Mouse (Mus musculus) midbrain, embryonic 16.5 days (tissue): ENCODE measurements around the gene 4930544G11Rik. TPM values are rescaled to one million over a fixed set of nuclear protein-coding genes. Genes with fewer than 3 reads are reported as not detected.
A peak's percentile ranks its signal among the peaks of the same experiment; 100 is the strongest.

ENCODE experiments used
- ATAC-seq: fragments of 200-750 bp; cut with Nextera tagmentation; 2 replicates; pipeline ENCODE4 v1.8.0; 2017; ENCODE audit warnings: moderate TSS enrichment
- H3K27ac ChIP-seq: fragments of 300-500 bp; sonication (generic); 2 replicates; pipeline ENCODE4 v1.5.1; 2014; ENCODE audit warnings: mild to moderate bottlenecking, low read length, mixed read lengths
- H3K27me3 ChIP-seq: fragments of 300-500 bp; sonication (generic); 2 replicates; pipeline ENCODE4 v1.6.1; 2014; ENCODE audit warnings: low read depth, low read length, mixed read lengths; ENCODE audit not compliant: control insufficient read depth, insufficient read depth
- H3K36me3 ChIP-seq: fragments of 300-500 bp; sonication (generic); 2 replicates; pipeline ENCODE4 v1.6.1; 2014; ENCODE audit warnings: mild to moderate bottlenecking, low read length, moderate library complexity, mixed read lengths; ENCODE audit not compliant: control insufficient read depth, insufficient read depth
- H3K4me1 ChIP-seq: fragments of 300-500 bp; sonication (generic); 2 replicates; pipeline ENCODE4 v1.6.1; 2014; ENCODE audit warnings: mild to moderate bottlenecking, low read length, mixed read lengths; ENCODE audit not compliant: control insufficient read depth, insufficient read depth
- H3K4me2 ChIP-seq: fragments of 300-500 bp; sonication (generic); 2 replicates; pipeline ENCODE4 v1.6.1; 2014; ENCODE audit warnings: mild to moderate bottlenecking, low read length, mixed read lengths
- H3K4me3 ChIP-seq: fragments of 300-500 bp; sonication (generic); 2 replicates; pipeline ENCODE4 v1.5.1; 2014; ENCODE audit warnings: low read depth, mild to moderate bottlenecking, low read length, moderate library complexity, mixed read lengths
- H3K9ac ChIP-seq: fragments of 300-500 bp; sonication (generic); 2 replicates; pipeline ENCODE4 v1.6.1; 2014; ENCODE audit warnings: low read depth, low read length, mixed read lengths
- H3K9me3 ChIP-seq: fragments of 300-500 bp; sonication (generic); replicated peaks from 2 replicates; pipeline ENCODE4 v1.6.1; 2014; ENCODE audit warnings: mild to moderate bottlenecking, low read length, mixed read lengths; ENCODE audit not compliant: control insufficient read depth, poor library complexity, severe bottlenecking
- WGBS: fragments of 180-500 bp; shearing (Covaris S2); extraction: QIAGEN DNeasy Blood & Tissue Kit; methylation state at CpG from one replicate; pipeline ENCODE4 v1.1.7; 2014; 5-methylcytosine and 5-hydroxymethylcytosine counted together
- polyA plus RNA-seq: library from polyadenylated mRNA; unstranded; fragments of >200 nt; fragmentation: Nextera tagmentation; extraction: Ambion mirVana; gene quantifications from 2 replicates; pipeline ENCODE4 v1.2.1, GENCODE M21; 2015

The 4930544G11Rik gene
- polyA plus RNA-seq, result not detected in 2 replicates

- no peak for ATAC-seq
- H3K9ac ChIP-seq, result no peak within 1 kb of the TSS
- no peak within 1 kb of the TSS for H3K4me2 ChIP-seq
- no peak within 1 kb of the TSS for H3K4me3 ChIP-seq
- no peaks in the 10 kb centered on the region for H3K27me3 ChIP-seq
- WGBS, result 95% methylated on average over 10 of the region's 10 CpGs
- no peaks in the 10 kb centered on the region for H3K4me1 ChIP-seq
- no peaks in the 10 kb centered on the region; the same call in 1 of the 2 replicates for H3K9me3 ChIP-seq
- H3K27ac ChIP-seq, result no peak within 1 kb of the TSS
- H3K36me3 ChIP-seq, result no peaks in the 10 kb centered on the region
Measured at GRCm38 (mm10) chr6:65952309-65952708, at the start of gene 4930544G11Rik. TSS of gene 4930544G11Rik (plus strand) at chr6:65952609.

DNA sequence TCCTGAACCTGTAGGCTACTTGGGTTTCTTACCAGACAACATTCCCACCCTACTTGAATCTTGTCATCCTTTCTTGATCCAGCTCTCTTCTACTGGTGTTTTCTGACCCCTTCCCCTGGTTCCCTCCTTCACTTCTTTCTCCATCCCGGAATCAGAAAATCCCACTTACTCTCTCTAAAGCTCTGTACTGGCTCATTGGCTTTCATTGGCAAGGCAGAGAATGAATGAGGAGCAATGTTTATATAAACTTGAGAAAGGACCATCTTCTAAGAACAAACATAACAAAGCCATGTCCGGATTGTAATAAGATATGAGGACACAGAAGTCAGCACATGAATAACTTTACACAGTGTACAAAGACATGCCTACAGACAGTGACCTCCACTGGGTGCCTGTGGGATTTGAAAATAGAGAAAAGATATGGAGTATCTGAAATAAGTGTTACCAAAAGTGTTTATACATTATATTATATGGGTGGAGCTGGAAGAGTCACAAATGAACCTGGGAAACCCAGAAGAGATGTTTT is 45.7 kb upstream of the 4930544G11Rik start:
- ATAC-seq, result no peak
- H3K9ac ChIP-seq, result no peak overlapping the region
- H3K4me1 ChIP-seq, result no peaks in the 10 kb centered on the region
- no peak overlapping the region for H3K4me3 ChIP-seq
- H3K27ac ChIP-seq, result no peak overlapping the region
- WGBS, result 96% methylated on average over 2 of the region's 2 CpGs
- no peaks in the 10 kb centered on the region for H3K36me3 ChIP-seq
- no peaks in the 10 kb centered on the region for H3K27me3 ChIP-seq
- no peaks in the 10 kb centered on the region for H3K9me3 ChIP-seq
- H3K4me2 ChIP-seq, result no peak overlapping the region

- Histone ChIP-seq H3K9ac (no peak overlapping the region), H3K9me3 (no peaks in the 10 kb centered on the region), H3K4me3 (no peak overlapping the region), H3K27me3 (no peaks in the 10 kb centered on the region), H3K4me2 (no peak overlapping the region), H3K36me3 (no peaks in the 10 kb centered on the region), H3K4me1 (no peaks in the 10 kb centered on the region), H3K27ac (no peak overlapping the region)
- no peak for ATAC-seq
- WGBS, result 73% methylated on average over 5 of the region's 5 CpGs
Measured at GRCm38 (mm10) chr6:65915421-65915820, 37.0 kb upstream of the 4930544G11Rik start.

- Histone ChIP-seq H3K9ac (no peak overlapping the region), H3K4me3 (no peak overlapping the region), H3K36me3 (no peaks in the 10 kb centered on the region), H3K27me3 (no peaks in the 10 kb centered on the region), H3K9me3 (no peaks in the 10 kb centered on the region), H3K4me1 (no peaks in the 10 kb centered on the region), H3K27ac (no peak overlapping the region), H3K4me2 (no peak overlapping the region)
- ATAC-seq, result no peak
- 94% methylated on average over 3 of the region's 3 CpGs for WGBS
Measured at GRCm38 (mm10) chr6:65921703-65922102, 30.7 kb upstream of the 4930544G11Rik start.

- Histone ChIP-seq H3K4me3 (no peak overlapping the region), H3K4me1 (no peaks in the 10 kb centered on the region), H3K27ac (no peak overlapping the region), H3K9ac (no peak overlapping the region), H3K36me3 (no peaks in the 10 kb centered on the region), H3K4me2 (no peak overlapping the region), H3K27me3 (no peaks in the 10 kb centered on the region), H3K9me3 (no peaks in the 10 kb centered on the region)
- no peak for ATAC-seq
- 83% methylated on average over 4 of the region's 4 CpGs for WGBS
Measured at GRCm38 (mm10) chr6:65923501-65924084, 28.8 kb upstream of the 4930544G11Rik start.

DNA sequence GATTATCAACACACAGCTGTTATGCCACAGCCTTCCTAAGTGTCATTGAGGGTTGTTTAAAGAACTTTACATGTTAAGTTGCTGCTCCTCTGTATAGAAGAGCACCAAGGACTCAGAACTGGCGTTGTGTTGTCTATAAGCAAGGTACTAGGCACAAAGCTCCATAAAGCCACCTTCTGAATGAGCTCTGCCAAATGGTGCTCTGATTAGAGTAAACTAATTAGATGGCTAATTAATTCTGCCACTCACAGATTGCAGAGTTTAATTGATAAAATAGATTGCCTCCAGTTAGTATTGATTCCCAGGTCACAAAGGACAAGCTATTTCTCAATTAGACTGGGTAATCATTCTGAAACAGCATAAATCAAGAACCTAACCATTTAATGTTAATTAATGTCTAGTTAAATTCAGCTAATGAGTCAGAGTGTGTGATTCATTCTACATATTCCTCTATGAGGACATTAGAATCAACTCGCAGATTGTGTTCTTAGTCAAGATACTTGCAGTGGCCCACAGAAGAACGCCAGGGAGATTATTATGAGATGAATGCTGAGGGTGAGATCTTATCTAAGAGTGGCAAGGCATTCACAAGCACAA is 26.6 kb upstream of the 4930544G11Rik start:
- H3K9me3 ChIP-seq, result no peaks in the 10 kb centered on the region
- no peaks in the 10 kb centered on the region for H3K36me3 ChIP-seq
- H3K4me1 ChIP-seq, result no peaks in the 10 kb centered on the region
- H3K4me2 ChIP-seq, result no peak overlapping the region
- 83% methylated on average over 3 of the region's 3 CpGs for WGBS
- no peak overlapping the region for H3K27ac ChIP-seq
- no peaks in the 10 kb centered on the region for H3K27me3 ChIP-seq
- no peak overlapping the region for H3K4me3 ChIP-seq
- no peak for ATAC-seq
- no peak overlapping the region for H3K9ac ChIP-seq

DNA sequence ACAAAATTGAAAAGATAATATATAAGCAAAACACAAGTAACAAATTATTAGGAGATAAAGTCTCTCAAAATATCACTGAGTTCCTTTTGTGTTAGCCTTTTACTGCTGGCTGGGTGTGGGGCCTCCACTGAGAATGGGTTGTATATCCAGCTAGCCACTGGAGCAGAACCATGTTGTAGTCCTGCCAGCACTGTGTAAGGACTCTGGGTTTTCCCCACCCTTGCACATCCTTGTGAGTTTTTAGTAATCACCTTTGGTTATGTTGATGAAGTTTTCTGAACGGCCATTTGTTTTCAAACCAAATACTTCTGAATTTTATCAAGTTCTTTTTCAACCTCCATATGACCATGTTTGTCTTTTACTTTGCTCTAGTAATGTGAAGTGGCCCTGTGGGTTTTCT is 21.9 kb upstream of the 4930544G11Rik start:
- H3K4me3 ChIP-seq, result no peak overlapping the region
- no peaks in the 10 kb centered on the region for H3K27me3 ChIP-seq
- no peak overlapping the region for H3K4me2 ChIP-seq
- 97% methylated on average over 1 of the region's 1 CpGs for WGBS
- no peak overlapping the region for H3K9ac ChIP-seq
- H3K4me1 ChIP-seq, result no peaks in the 10 kb centered on the region
- no peak for ATAC-seq
- no peaks in the 10 kb centered on the region for H3K36me3 ChIP-seq
- no peak overlapping the region for H3K27ac ChIP-seq
- H3K9me3 ChIP-seq, result no peaks in the 10 kb centered on the region

DNA sequence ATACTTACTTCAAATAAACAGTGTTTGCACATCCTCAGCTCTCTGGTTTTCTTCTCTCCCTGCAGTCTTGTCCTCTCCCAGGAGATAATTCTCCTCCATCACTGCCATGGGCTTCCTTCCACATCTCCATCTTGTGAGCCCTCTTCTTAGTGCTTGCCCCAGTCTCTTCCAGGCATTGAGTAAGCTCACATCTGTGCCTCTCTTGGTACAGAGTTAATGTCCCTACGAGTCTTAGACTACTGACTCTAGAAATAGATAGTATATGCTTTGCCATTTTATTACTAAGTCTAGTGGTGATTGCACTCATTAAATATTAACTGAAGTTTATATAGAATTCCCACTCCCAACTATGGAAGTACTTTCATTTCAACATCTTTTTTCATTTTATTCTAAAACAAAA is 19.6 kb upstream of the 4930544G11Rik start:
- H3K27ac ChIP-seq, result no peak overlapping the region
- no peak for ATAC-seq
- WGBS, result 20% methylated on average over 1 of the region's 1 CpGs

GRCm38 (mm10) chr6:65933177-65933576 is 19.2 kb upstream of the 4930544G11Rik start:
- Histone ChIP-seq H3K4me1 (no peaks in the 10 kb centered on the region), H3K9ac (no peak overlapping the region), H3K4me2 (no peak overlapping the region), H3K36me3 (no peaks in the 10 kb centered on the region), H3K27ac (no peak overlapping the region), H3K27me3 (no peaks in the 10 kb centered on the region), H3K4me3 (no peak overlapping the region), H3K9me3 (no peaks in the 10 kb centered on the region)
- ATAC-seq, result peak; percentile 85
- 6% methylated on average over 4 of the region's 4 CpGs for WGBS

More for the DNA sequence above, 19.6 kb upstream of the 4930544G11Rik start:
- Histone ChIP-seq H3K36me3 (no peaks in the 10 kb centered on the region), H3K27me3 (no peaks in the 10 kb centered on the region), H3K4me1 (no peaks in the 10 kb centered on the region), H3K4me3 (no peak overlapping the region), H3K9me3 (no peaks in the 10 kb centered on the region), H3K9ac (no peak overlapping the region), H3K4me2 (no peak overlapping the region)
